Mouse (Mus musculus) gastrocnemius, adult 8-10 months (tissue): ENCODE measurements around the gene 4430402I18Rik. TPM values are rescaled to one million over a fixed set of nuclear protein-coding genes. Genes with fewer than 3 reads are reported as not detected.

ENCODE experiments used
- total RNA-seq, 4 experiments: library from RNA; stranded (reverse); gene quantifications; 2 replicates each; pipeline ENCODE4 v1.2.4; 2022

The 4430402I18Rik gene
- total RNA-seq, 4 experiments from 2014 or later, result 1.3 to 2.4 (median 1.8) TPM

Other genes starting within 250 kb of the 4430402I18Rik start
- gene Slc1a1, start 132.8 kb downstream of the 4430402I18Rik start, total RNA-seq, result 1 to 10 TPM; 2.3 to 2.9 (median 2.6) TPM
- 1 to 10 TPM; 1.7 to 2.1 (median 1.8) TPM for gene Plpp6, start 3.8 kb downstream of the 4430402I18Rik start, total RNA-seq
- 10 to 100 TPM; 38.6 to 45.9 (median 40.0) TPM for gene Cdc37l1, start 22.6 kb upstream of the 4430402I18Rik start, total RNA-seq
- 10 to 100 TPM; 32.4 to 42.5 (median 39.8) TPM for gene Ak3, start 80.2 kb upstream of the 4430402I18Rik start, total RNA-seq
- 1 to 10 TPM; 5.0 to 8.5 (median 6.9) TPM for gene Rcl1, start 133.6 kb upstream of the 4430402I18Rik start, total RNA-seq